Mouse (Mus musculus) frontal cortex, postnatal 14 days (tissue): ENCODE results near the gene Gna14.

ENCODE experiments used
- DNase-seq, 2 experiments: peaks; one replicate each; pipeline ENCODE4 v3.0.0; 2022; ENCODE audit warnings: low spot score in 2 of 2

Gene Gna14

GRCm38 (mm10) chr19:16593256-16593974 lies 157.9 kb downstream of the Gna14 start:
- no peak for DNase-seq

- DNase-seq, result no peak
Measured at GRCm38 (mm10) chr19:16593975-16594317, 158.4 kb downstream of the Gna14 start.

GRCm38 (mm10) chr19:16597216-16597615 lies 161.7 kb downstream of the Gna14 start:
- no peak for DNase-seq

- DNase-seq, result no peak
Measured at GRCm38 (mm10) chr19:16598653-16599297, 163.2 kb downstream of the Gna14 start.

GRCm38 (mm10) chr19:16599298-16599970 lies 163.9 kb downstream of the Gna14 start:
- peak; percentile 22 to 67 for DNase-seq

- DNase-seq, result no peak
Measured at GRCm38 (mm10) chr19:16602026-16602425, 166.5 kb downstream of the Gna14 start.

GRCm38 (mm10) chr19:16607634-16608033 lies 172.1 kb downstream of the Gna14 start:
- no peak for DNase-seq

- DNase-seq, result no peak
Measured at GRCm38 (mm10) chr19:16623154-16623553, 187.6 kb downstream of the Gna14 start.

GRCm38 (mm10) chr19:16624994-16625393 lies 189.4 kb downstream of the Gna14 start:
- DNase-seq, result no peak

- DNase-seq, result no peak
Measured at GRCm38 (mm10) chr19:16625610-16626395, 190.2 kb downstream of the Gna14 start.
